Mouse (Mus musculus): ENCODE data around the gene Epb41l3.

Epb41l3 gene

GRCm38 (mm10) chr17:69231360-69231759 lies 155.9 kb downstream of the Epb41l3 start:
- no peak for DNase-seq (ENCODE audit: extremely low spot score, low spot score)

- no peak for DNase-seq (ENCODE audit: extremely low spot score, low spot score)
Measured at GRCm38 (mm10) chr17:69237172-69237571, 161.7 kb downstream of the Epb41l3 start.

GRCm38 (mm10) chr17:69238810-69239373 lies 163.4 kb downstream of the Epb41l3 start:
- DNase-seq (ENCODE audit: extremely low spot score, low spot score), result no peak

DNA sequence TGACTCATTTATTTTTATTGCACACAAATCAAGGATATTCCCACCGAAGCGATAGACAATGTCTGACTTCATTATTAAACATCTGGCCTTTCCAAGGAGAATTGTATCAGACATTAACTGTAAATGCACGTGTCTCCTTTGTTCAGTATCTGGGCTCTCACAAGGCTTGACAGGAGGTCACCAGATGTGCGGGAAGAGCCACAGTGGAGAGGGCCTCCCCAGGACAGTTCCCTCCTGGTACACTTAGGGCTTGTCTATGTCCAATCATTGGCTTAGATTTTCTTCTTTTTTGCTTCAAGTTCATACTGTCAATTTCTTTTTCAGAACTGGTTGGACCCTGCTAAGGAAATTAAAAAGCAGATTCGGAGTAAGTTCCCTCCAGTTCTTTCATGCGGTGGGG lies 163.9 kb downstream of the Epb41l3 start:
- no peak for DNase-seq (ENCODE audit: extremely low spot score, low spot score)

GRCm38 (mm10) chr17:69255834-69256233 lies 180.4 kb downstream of the Epb41l3 start:
- DNase-seq (ENCODE audit: extremely low spot score, low spot score), result no peak

DNA sequence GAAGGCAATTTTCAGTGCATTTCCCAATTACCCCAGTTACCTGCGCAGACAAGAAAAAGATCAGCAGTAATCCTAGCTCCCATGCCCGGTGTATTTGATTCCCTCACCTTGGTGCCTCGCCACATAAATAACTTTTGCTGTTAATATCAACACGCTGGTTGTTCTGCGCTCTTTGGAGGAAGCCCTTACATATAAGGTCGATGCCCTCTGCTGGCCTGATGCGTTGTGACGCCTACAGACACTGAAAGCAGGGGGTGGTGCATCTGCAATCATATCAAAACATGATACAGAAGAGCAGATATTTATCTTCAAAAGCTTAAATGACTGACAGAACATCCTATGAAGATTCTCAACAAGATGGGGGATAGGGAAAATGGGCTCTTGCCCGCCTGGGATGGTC lies 181.0 kb downstream of the Epb41l3 start:
- DNase-seq (ENCODE audit: extremely low spot score, low spot score), result peak; percentile 33

DNA sequence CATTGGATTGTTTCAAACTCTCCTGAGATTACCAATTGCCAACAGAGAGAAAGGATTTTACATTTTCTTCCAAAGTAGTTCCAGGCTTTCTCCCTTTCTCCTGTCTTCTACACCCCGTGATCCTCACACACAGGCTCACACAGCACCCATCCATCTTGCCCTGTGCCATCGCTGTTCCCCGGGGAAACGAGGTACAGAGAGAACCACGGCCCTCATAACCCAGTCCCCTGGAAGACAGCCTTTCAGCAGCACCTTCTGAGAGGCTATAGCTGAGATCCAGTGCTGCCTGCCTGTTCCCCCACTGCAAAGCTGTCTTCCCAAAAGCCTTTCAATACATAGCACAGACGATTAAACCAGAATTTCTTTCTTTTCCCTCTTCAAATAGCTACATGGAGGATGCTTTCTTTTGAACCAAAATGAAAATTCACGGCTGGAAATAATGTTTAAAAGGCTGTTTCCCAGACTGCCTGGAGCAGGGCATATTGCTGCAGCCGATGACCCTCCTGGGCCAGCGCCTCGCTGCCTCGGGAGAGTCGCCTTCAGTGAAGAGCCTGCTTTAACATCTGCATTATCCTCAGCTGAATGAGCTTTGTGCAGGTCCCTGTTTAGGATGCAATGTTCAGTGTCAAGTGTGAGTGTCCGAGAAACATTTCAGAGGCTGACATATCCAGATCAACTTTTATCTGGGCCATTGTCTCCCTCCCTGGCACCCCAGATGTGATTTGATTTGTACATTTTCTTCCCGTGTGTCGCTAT lies 188.5 kb downstream of the Epb41l3 start:
- no peak for DNase-seq (ENCODE audit: extremely low spot score, low spot score)

DNA sequence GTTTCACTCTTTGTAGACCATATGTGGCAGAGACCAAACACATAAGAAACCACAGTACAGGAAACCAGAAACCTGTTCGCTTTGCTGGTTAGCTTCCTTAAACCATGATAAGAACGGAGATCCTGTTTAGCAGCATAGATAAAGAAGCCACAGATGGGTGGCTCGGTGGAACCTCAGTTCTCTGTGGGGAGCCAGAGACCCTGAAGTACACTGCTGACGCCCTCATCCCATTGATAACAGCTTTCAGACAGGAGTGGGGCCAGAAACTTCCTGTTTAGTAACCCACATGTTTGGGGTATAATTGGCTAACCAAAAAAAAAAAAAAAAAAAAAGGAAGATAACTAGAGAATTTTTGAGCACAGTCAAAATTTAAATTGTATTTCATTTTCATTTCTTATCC lies 189.7 kb downstream of the Epb41l3 start:
- DNase-seq (ENCODE audit: extremely low spot score, low spot score), result no peak

DNA sequence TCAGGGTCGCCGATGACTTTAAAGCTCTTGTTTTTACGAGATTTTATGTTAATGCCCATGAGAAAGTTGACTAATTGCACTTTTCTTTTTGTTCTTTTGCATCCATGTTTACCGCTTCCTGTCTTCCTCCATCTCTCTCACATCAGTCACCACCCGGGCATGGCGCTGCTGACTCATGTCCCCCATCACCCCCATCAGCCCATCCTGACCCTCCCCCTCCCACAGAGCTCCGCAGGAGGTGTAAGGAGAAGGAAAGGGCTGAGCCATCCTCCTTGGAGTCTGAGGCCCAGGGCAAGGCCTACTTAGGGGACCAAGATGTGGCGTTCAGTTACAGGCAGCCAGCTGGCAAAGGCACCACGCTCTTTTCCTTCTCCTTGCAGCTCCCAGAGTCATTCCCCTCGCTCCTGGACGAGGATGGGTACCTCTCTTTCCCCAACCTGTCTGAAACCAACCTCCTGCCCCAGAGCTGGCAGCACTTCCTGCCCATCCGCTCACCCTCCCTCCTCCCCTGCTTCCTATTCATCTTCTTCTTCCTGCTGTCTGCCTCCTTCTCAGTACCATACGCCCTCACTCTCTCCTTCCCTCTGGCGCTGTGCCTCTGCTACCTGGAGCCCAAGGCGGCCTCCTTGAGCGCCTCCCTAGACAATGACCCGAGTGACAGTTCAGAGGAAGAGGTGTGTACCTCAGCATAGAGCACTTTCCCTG lies 190.4 kb downstream of the Epb41l3 start:
- no peak for DNase-seq (ENCODE audit: extremely low spot score, low spot score)

- DNase-seq (ENCODE audit: extremely low spot score, low spot score), result no peak
Measured at GRCm38 (mm10) chr17:69266936-69267335, 191.5 kb downstream of the Epb41l3 start.

DNA sequence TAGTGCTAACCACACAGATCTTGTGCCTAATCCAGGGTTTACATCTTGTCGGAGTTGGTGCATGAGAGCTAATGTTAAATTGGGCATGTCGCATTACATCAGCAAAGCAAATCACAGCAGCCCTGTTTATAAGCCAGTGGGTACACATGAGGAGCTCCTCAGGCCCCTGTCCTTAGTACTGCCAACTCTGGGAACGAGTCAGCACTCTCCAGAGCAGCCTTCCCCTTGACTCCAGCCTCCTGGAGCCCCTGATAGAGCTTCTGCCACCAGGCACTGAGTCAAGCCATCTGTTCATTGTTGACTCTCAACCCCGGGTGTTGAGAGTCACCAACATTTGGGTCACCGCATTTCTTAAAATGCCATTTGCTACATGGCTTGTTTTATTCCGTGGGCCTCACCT lies 192.0 kb downstream of the Epb41l3 start:
- DNase-seq (ENCODE audit: extremely low spot score, low spot score), result no peak

DNA sequence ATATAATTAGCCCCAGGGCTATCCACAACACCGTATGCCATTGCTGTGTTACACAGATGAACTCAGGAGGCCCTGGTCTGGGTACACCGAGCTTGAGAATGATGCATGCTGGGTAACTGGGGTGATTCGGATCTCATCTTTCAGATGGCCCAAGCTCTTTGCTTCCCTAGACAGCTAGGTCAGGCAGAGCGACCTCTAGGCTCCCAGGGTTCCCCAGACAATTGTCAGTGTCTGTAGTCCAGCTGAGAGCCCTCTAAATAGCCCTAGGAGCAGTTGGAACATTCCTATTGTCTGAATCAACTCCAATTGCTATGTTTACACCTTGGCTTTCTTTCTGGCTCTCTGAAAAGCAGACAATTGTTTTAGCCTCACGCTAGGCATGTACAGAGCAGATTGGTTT lies 201.9 kb downstream of the Epb41l3 start:
- no peak for DNase-seq (ENCODE audit: extremely low spot score, low spot score)

DNA sequence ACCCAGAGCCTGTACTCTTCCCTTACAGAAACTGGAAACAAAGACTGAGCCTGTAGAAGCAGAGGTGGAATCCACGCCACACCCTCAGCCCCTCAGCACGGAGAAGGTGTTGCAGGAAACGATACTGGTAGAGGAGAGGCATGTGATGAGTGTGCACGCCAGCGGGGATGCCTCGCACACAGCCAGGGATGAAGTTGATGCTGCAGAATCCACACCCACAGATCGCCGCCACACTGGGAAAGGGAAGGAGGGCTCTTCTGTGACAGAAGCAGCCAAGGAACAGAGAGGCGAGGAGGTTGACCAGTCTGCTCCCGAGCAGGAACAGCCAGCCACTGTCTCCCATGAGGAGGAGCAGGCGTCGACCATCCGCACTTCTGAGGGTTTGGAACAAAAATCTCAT lies 209.0 kb downstream of the Epb41l3 start:
- no peak for DNase-seq (ENCODE audit: extremely low spot score, low spot score)

DNA sequence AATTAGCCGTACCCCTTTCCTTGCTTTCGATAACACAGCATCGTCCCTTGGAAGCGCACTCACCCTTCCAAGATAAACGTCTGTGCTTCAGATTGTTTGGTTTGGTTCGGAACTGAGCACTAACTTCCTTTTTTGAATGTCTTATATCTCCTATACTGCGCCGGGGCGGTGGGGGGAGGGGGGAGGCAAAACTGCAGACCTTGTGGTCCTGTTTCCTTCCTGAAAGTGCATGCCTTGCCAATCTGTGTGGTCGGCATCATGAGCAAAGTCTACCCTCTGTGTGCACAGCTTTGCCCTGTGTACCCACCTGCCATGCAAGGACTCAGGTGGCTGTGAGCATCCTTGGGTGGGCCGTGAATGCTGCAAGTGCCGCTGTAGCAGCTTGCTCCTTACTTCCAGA lies 212.6 kb downstream of the Epb41l3 start:
- no peak for DNase-seq (ENCODE audit: extremely low spot score, low spot score)

DNA sequence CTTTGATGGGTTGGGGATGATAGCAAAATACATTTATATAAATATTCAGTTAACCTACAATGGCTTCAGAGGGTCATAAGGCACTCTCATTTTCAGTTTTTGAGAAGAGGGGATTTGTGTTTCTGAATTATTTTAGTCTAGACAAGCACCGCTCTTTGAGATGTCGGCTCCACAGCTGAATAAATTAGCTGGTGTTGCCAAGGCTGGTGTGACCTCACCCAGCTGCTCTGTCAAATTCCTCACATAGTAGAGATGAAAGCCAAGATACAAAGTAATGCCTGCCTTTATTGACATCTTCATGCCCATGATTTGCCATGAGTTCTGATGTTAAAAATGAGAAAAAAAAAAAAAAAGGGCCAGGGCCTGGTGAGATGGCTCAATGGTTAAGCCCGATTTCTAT lies 214.8 kb downstream of the Epb41l3 start:
- no peak for DNase-seq (ENCODE audit: extremely low spot score, low spot score)

GRCm38 (mm10) chr17:69301552-69301951 lies 226.1 kb downstream of the Epb41l3 start:
- no peak for DNase-seq (ENCODE audit: extremely low spot score, low spot score)

- DNase-seq (ENCODE audit: extremely low spot score, low spot score), result no peak
Measured at GRCm38 (mm10) chr17:69303579-69304274, 228.2 kb downstream of the Epb41l3 start.

DNA sequence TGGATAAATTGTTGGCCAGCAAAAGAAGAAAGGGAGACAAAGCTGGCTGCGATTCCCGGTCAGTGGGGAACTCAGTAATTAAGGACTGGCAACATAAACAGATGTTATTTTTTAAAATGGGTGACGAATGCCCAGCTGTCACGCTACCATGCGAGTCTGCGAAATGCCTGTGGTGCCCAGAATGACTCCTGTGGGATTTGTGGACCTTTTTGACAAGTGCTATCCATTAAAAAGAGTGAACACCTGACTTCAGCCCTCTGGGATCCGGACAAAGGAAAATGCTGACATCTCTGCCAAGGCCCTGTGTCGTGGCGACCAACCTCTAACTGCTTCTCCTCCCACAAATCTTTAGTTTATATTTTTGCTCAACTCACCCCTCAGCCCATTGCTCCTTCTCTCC lies 232.2 kb downstream of the Epb41l3 start:
- DNase-seq (ENCODE audit: extremely low spot score, low spot score), result no peak

GRCm38 (mm10) chr17:69309872-69310271 lies 234.4 kb downstream of the Epb41l3 start:
- no peak for DNase-seq (ENCODE audit: extremely low spot score, low spot score)

GRCm38 (mm10) chr17:69320496-69320895 lies 245.0 kb downstream of the Epb41l3 start:
- no peak for DNase-seq (ENCODE audit: extremely low spot score, low spot score)

DNA sequence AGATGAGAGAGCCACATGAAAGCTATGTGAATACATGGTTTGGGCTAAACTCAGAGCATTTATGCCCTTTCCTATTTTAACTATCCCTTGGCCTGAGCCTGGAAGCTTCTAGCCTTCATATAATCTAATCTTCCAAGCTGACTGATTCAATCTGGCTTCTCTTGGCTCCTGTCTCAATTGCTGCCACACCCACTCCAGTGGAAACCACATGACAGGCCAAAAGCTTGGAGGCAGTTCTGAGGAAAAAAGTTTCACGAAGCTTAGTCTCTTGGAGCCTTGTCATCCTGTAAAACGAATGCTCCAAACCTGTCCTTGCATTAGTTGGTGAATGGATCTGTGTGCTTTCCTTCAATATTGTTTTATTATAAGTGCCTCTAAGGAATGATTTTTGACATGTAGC lies 247.2 kb downstream of the Epb41l3 start:
- no peak for DNase-seq (ENCODE audit: extremely low spot score, low spot score)
